Mouse (Mus musculus): ENCODE data around the gene 2310007B03Rik.

GRCm38 (mm10) chr1:93142871-93143270, 17.9 kb downstream of the 2310007B03Rik start:
- no peak for TF ChIP-seq POLR2A (IDR thresholded peaks at IDR 0.05; ENCODE audit: extremely low read depth, insufficient read depth, low read length)
- no peak for TF ChIP-seq CTCF (IDR thresholded peaks at IDR 0.05; ENCODE audit: low read depth, low read length)

Data from liver, adult 2 months (tissue).